Mouse (Mus musculus) heart, postnatal 25 days (tissue): ENCODE measurements at regions not wholly inside any gene's neighbourhood (a gene's known extent, or its start where the extent isn't known, plus 50 kb on each side); places are given as distances from the start of the nearest gene placed in this dataset.

Experiments used
- DNase-seq: peaks from one replicate; pipeline ENCODE4 v3.0.0; 2022; ENCODE audit warnings: low spot score
- intact Hi-C: fragments of 180-260 bp; cut with DNase I; formaldehyde crosslinking; loops from one replicate; pipeline ENCODE4 v1.15.1; 2025

- intact Hi-C loops: no loop called here
- no peak for DNase-seq
These were observed 145.9 kb upstream of the Cpeb2 start for GRCm38 (mm10) chr5:43087077-43087476.

- intact Hi-C loops: no loop called here
- DNase-seq: no peak
These were observed 145.0 kb upstream of the Cpeb2 start for GRCm38 (mm10) chr5:43087907-43088387.

GRCm38 (mm10) chr5:43088650-43089397, 144.1 kb upstream of the Cpeb2 start:
- intact Hi-C loops: no loop called here
- DNase-seq: no peak

GRCm38 (mm10) chr5:43089475-43089874, 143.5 kb upstream of the Cpeb2 start:
- DNase-seq: no peak
- intact Hi-C loops: no loop called here

- intact Hi-C loops: loop anchor here (5.0 kb wide), 1 partner anchor 38 kb away; no protein-coding TSS in a partner anchor
- no peak for DNase-seq
These were observed 143.0 kb upstream of the Cpeb2 start for GRCm38 (mm10) chr5:43089941-43090340.

- intact Hi-C loops: loop anchor here (5.0 kb wide), 1 partner anchor 41 kb away; no protein-coding TSS in a partner anchor
- no peak for DNase-seq
These were observed 139.2 kb upstream of the Cpeb2 start for GRCm38 (mm10) chr5:43093647-43094326.

- peak; percentile 22 for DNase-seq
These were observed 138.6 kb upstream of the Cpeb2 start for GRCm38 (mm10) chr5:43094329-43094898.

GRCm38 (mm10) chr5:43102000-43102459, 130.9 kb upstream of the Cpeb2 start:
- no peak for DNase-seq
- intact Hi-C loops: no loop called here

More at GRCm38 (mm10) chr5:43094329-43094898, 138.6 kb upstream of the Cpeb2 start:
- intact Hi-C loops: loop anchor here (5.0 kb wide), 1 partner anchor 42 kb away; no protein-coding TSS in a partner anchor

GRCm38 (mm10) chr5:43102590-43102989, 130.4 kb upstream of the Cpeb2 start:
- DNase-seq: no peak
- intact Hi-C loops: no loop called here

GRCm38 (mm10) chr5:43103728-43104127, 129.2 kb upstream of the Cpeb2 start:
- intact Hi-C loops: no loop called here
- no peak for DNase-seq

GRCm38 (mm10) chr5:43105528-43105927, 127.4 kb upstream of the Cpeb2 start:
- intact Hi-C loops: no loop called here
- DNase-seq: no peak

- no peak for DNase-seq
- intact Hi-C loops: no loop called here
These were observed 125.3 kb upstream of the Cpeb2 start for GRCm38 (mm10) chr5:43107436-43108259.

- no peak for DNase-seq
- intact Hi-C loops: no loop called here
These were observed 124.7 kb upstream of the Cpeb2 start for GRCm38 (mm10) chr5:43108260-43108589.

GRCm38 (mm10) chr5:43110122-43110521, 122.8 kb upstream of the Cpeb2 start:
- intact Hi-C loops: no loop called here
- no peak for DNase-seq

GRCm38 (mm10) chr5:43111740-43112139, 121.2 kb upstream of the Cpeb2 start:
- intact Hi-C loops: no loop called here
- no peak for DNase-seq

GRCm38 (mm10) chr5:43113405-43114119, 119.4 kb upstream of the Cpeb2 start:
- DNase-seq: no peak
- intact Hi-C loops: no loop called here

GRCm38 (mm10) chr5:43115507-43115906, 117.5 kb upstream of the Cpeb2 start:
- intact Hi-C loops: no loop called here

GRCm38 (mm10) chr5:43116821-43117220, 116.1 kb upstream of the Cpeb2 start:
- DNase-seq: no peak
- intact Hi-C loops: no loop called here

More at GRCm38 (mm10) chr5:43115507-43115906, 117.5 kb upstream of the Cpeb2 start:
- no peak for DNase-seq

- intact Hi-C loops: no loop called here
- no peak for DNase-seq
These were observed 111.9 kb upstream of the Cpeb2 start for GRCm38 (mm10) chr5:43121065-43121464.
